Mouse (Mus musculus) retina, adult 2 months (tissue): Measurements from ENCODE around the gene Shc4.

Experiments used
- DNase-seq: peaks from one replicate; pipeline ENCODE4 v3.0.0-alpha.2; 2012; ENCODE audit warnings: low read depth, low spot score

Shc4 gene

DNA sequence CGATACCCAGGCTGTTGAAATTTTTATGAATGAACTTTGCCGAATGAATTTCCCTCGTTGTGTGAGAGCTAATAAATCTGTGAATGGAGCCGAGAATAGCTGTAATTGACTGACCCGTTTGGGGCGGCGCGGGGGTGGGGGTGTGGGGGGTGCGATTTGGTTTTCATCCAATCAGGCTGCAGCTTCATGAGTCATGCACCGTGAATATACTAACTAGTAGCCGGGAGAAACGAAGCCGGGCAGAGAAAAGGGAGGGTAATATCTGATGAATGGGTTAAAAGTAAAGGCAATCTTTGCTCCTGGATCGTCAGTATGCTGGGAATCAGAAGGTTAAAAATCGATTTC is at the start of gene Shc4:
TSS of gene Shc4 (minus strand) at position 63 of the 345 bp plus-strand sequence.
- DNase-seq: peak; percentile 6

DNA sequence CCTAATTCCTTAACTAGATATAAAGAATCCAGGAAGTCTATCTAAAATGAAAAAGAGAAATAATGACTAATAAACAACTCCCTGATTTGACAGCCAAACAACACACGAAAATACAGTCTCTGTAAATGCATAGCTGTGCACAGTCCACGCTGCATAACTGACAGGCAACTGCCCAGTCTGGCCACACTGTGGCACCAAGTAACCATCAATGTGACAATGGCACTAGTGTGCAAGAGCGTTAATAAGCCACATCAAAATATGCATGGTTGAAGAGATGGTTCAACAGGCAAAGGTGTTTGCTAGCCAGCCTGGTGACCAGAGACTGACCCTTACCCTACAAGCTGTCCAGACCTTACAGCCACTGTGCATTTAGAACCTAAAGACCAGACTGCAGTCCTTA is 41.1 kb upstream of the Shc4 start:
- DNase-seq: peak; percentile 30

GRCm38 (mm10) chr2:125764531-125764930 is 40.6 kb upstream of the Shc4 start:
- DNase-seq: no peak

DNA sequence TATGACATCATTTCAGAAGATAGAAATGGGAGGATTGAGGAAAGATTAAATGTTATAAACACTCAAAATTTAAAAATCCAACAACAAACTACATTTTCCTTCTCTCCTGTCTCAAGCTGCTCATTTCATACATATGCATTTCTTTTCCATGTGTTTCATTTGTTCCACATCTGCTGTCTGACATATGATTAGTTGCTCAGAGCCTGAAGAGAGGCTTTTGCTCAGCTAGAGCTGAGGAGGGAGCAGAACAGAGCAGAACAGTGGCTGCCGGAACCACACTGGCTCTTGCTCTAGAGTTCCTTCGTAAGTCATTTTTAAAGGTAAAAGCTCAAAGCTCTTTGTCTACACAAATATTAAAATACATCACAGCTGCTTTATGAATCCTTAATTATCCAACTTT is 25.4 kb upstream of the Shc4 start:
- no peak for DNase-seq

- DNase-seq: no peak
Measured at GRCm38 (mm10) chr2:125739338-125739737, 15.4 kb upstream of the Shc4 start.

DNA sequence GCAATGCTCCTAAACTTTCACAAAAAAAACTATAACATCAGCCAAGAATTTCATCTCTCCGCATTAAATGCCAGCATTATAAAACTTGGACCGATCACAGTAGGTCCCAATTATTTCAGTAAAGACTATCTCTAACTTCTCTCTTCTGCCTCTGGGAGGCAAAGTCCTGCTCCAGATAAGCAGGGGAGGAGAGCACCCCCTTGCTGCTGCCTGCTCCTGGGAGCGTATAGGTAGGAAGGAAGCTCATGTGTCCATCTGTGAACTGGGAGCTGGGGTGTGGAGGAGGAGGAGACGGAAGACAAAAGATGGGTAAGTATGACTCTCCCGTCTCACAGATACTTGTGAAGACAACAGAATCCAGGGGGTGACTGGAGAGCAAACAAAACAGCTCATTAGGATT is 14.8 kb upstream of the Shc4 start:
- DNase-seq: no peak

DNA sequence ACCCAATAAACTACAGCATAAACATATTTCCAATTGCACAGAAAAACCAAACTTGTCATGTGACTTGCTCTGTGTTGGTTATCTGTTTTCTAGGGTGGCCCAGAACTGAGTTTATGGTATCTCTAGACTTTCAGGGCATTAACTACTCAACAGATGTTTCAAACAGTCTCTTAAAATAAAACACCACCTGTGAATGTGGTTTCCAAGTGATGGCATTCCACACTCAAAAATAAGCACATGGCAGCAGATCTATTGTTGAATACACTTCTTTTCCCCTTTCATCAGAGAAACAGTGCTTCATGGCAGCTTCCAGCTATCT is 12.0 kb upstream of the Shc4 start:
- DNase-seq: no peak

DNA sequence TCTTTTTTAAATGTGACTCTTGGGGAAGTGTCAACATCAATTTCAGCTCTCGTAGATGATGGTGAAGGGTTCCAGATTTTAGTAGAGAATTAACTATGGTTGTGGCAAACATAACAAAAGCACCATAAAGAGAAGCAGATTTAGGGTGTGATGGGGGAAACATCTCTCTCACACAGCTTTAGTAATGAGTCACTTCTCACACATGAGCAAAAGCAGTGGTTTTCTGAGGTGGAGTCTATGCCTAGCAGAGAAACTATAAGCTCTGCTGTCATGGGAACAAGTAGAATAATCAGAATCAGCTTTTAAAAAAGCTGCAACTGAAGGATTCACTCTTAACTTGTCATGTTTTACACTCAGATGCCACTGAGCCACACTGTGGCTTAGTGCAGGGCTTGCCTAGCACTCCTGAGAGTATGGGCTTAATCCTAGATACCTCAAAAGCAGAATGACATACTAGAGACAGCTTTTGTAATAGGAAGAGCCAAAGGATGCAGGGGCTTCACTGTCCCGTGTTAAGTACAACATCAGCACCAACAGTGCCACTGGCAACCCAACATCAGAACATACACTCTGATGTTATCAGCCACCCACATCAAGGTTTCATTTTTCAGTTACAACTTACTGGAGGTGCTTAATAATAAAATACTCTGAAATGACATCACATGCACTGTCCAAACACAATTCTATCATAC is 11.5 kb upstream of the Shc4 start:
- no peak for DNase-seq

DNA sequence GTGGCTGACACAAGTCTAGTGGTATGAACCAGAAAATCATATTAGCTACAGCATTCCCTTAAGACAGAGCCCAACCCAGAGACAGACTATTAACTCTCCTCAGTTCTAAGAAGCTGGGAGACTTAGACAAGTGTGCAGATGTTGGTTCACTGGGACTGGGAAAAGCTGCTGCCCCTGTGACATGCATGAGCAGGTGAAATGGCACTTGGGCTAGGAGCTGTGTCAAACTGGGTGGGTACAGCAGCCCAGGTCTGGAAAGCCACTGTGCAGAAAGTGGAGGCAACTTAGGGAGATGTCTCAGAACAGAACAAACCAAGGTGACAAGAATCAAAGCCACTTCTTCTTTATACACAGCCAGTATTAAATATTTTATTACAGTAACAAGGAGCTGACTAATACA is 10.8 kb upstream of the Shc4 start:
- DNase-seq: no peak

DNA sequence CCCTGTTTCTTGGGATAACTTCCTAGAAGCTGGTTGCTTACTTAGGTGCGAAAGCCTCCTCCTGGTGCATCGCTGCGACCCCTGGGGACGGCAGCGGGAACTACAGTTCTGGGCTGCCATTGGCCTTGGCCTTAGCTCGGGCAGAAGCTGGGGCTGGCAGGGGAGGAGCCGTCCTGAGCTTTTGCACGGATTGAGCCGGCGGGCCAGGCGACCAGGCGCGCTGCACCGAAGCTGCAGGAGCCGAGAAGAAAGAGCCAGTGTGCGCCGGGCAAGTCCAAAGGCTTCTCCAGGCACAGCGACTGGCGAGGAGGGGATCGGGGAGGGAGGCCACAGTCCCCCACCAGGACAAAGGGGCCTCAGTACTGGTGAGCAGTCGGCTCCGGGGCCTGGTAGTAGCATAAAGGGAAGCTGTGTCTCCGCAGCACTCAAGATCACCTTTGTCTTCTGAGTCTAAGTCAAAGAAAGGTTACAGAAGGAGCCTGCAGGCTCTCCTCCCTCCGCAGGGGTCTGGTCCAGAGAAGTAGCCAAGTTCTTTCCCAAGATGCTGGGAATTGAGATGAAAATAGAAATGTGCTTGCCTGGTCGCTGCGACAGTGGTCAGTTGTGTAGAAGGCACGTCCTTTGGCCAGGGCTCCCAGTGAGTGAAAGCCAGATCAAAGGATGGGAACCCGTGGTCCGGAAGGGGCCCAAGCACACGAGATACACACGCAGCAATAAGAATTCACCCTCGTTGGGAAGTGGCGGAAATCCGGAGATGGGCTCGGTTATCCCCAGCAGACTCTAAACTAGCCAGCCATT is 8.0 kb upstream of the Shc4 start:
- peak; percentile 80 for DNase-seq

- no peak for DNase-seq
Measured at GRCm38 (mm10) chr2:125724546-125725114, 682 bp upstream of the Shc4 start.

DNA sequence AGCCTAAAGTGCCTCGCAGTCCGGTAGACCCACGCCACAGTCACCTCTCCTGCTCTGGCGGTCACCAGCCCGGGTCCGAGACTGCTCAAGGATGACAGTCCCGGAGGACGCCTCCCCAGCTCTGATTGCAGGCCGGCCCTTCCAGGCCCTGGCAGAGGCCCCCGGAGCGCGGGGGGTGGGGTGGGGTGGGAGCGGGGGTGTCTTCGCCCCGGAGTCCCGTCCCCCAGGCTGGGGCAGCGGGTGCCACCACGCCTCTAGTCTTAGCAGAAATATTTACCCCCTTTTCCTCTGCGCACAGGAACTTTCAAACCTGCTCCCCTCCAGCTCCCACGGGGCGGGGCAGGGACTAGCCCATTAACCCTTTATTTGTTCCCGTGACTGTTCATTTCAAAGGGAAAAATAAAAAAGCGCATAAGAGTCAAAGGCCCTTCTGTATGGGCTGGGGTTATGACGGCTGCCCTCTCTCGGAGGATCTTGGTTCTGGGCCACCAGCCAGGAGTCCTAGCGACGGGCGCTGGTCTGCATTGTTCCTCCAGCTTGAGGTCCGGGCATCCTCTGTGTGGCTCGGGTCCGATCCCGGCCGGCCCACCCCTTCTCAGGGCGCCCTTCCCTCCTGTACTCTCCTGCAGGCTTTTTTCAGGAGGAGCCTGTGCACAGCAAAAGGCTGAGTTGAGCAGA is 401 bp downstream of the Shc4 start:
- DNase-seq: peak; percentile 16

- DNase-seq: no peak
Measured at GRCm38 (mm10) chr2:125723086-125723407, 901 bp downstream of the Shc4 start.

GRCm38 (mm10) chr2:125716599-125716998 is 7.3 kb downstream of the Shc4 start:
- no peak for DNase-seq

GRCm38 (mm10) chr2:125706510-125706921 is 17.4 kb downstream of the Shc4 start:
- DNase-seq: no peak

DNA sequence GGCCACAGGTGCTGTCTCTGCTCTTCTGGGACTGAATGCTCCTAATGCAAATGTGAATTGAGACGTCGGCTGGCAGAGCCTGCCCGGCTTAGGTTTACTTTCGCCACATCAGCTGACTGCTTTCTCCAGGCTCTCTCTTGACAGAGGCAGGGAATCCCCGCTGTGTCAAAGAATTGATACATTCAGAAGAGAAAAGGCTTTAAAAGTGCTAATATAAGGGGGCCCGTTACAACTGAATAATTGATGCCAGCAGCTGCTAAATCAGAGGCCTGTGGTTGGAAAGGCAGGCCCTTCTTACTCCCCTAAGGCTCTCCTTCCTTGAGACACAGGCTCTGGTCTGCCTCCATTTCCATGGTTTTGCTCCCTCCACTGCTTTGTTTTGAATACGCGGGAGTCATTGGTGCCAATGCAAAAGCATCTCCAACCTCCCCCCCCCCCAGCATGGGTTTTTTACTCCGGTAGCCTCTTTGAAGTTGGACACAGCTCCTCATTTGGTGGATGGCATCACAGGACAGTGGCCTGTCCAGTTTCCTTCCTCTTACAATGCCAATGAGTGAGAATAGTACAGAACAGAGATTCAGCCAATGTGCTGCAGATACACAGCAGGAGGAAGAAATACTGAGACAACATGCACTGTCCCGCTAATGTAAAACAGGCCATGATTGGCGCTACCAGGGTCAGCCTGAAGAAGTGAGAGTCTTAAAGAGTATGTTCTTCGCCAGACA is 18.9 kb downstream of the Shc4 start:
- DNase-seq: no peak

- no peak for DNase-seq
Measured at GRCm38 (mm10) chr2:125702851-125703250, 21.1 kb downstream of the Shc4 start.

GRCm38 (mm10) chr2:125701606-125702005 is 22.3 kb downstream of the Shc4 start:
- DNase-seq: no peak

DNA sequence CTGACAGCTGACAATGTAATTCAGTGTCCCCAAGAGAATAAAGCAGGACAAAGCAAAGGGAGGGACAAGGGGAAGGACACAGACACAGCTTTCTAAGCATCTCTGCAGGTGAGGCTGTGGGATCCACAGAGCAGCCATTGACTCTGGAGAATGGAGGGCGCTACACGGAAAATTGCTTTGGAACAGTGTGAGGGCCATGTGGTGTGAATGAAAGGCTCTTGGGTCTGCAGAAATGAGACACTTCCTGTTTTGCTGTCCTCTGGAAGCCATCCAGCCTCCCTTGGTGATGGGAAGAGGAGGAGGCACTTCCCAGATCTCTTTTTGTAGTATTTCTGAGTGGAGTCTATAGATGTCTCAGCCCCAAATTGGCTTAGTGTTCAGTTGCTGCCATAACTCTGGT is 27.7 kb downstream of the Shc4 start:
- no peak for DNase-seq

- DNase-seq: no peak
Measured at GRCm38 (mm10) chr2:125694798-125695197, 29.1 kb downstream of the Shc4 start.

GRCm38 (mm10) chr2:125692010-125692409 is 31.9 kb downstream of the Shc4 start:
- no peak for DNase-seq
